Mouse (Mus musculus): ENCODE results near the gene Tenm2. TPM values are rescaled to one million over a fixed set of nuclear protein-coding genes. Genes with fewer than 3 reads are reported as not detected.

The Tenm2 gene
- polyA plus RNA-seq, 1 experiment from 2014 or later = 0.23 TPM

DNA sequence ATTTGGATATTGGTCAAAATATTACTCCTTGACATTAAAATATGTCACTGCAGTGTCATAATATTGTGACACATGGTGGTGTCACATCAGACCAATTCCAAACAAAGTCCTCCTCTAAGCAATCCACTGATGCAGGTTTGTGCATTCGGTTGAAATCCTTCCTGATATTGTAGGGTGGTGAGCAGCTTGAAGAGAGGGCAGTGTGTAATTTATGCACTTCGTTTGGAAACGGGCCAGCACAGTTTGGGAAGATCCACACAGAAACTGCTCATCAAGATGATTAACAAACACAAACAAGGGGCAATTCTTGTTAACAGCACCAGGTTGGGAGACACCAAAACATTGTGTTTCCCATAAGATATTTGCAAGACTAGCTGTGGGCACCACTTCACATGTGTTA lies 508.0 kb downstream of the Tenm2 start:
- WGBS (ENCODE audit: insufficient replicate concordance) = 60% methylated on average over 3 of the region's 3 CpGs
- Histone ChIP-seq H3K27me3 (replicated peaks) (no peaks in the 10 kb centered on the region), H3K27ac (no peak overlapping the region), H3K4me1 (no peaks in the 10 kb centered on the region), H3K36me3 (no peaks in the 10 kb centered on the region), H3K4me3 (no peak overlapping the region), H3K9me3 (replicated peaks) (no peaks in the 10 kb centered on the region), H3K9ac (no peak overlapping the region), H3K4me2 (no peak overlapping the region)
- no peak for ATAC-seq

GRCm38 (mm10) chr11:36702881-36703280 lies 532.9 kb downstream of the Tenm2 start:
- no peaks in the 10 kb centered on the region for H3K27me3 ChIP-seq (replicated peaks)
- no peaks in the 10 kb centered on the region for H3K9me3 ChIP-seq (replicated peaks)
- no peak for ATAC-seq
- no peak overlapping the region for H3K9ac ChIP-seq
- H3K4me3 ChIP-seq = no peak overlapping the region
- no peak overlapping the region for H3K27ac ChIP-seq
- no peaks in the 10 kb centered on the region for H3K4me1 ChIP-seq
- no peak overlapping the region for H3K4me2 ChIP-seq
- H3K36me3 ChIP-seq = no peaks in the 10 kb centered on the region
- WGBS (ENCODE audit: insufficient replicate concordance) = 50% methylated on average over 2 of the region's 2 CpGs

- H3K27me3 ChIP-seq (replicated peaks) = no peaks in the 10 kb centered on the region
- no peaks in the 10 kb centered on the region for H3K4me1 ChIP-seq
- no peaks in the 10 kb centered on the region for H3K9me3 ChIP-seq (replicated peaks)
- no peak overlapping the region for H3K9ac ChIP-seq
- H3K4me3 ChIP-seq = no peak overlapping the region
- H3K36me3 ChIP-seq = no peaks in the 10 kb centered on the region
- no peak overlapping the region for H3K4me2 ChIP-seq
- WGBS (ENCODE audit: insufficient replicate concordance) = 59% methylated on average over 3 of the region's 3 CpGs
- no peak for ATAC-seq
- H3K27ac ChIP-seq = no peak overlapping the region
Observed at GRCm38 (mm10) chr11:36700951-36701350, 534.8 kb downstream of the Tenm2 start.

GRCm38 (mm10) chr11:36700131-36700530 lies 535.6 kb downstream of the Tenm2 start:
- ATAC-seq = no peak
- Histone ChIP-seq H3K9ac (no peak overlapping the region), H3K4me1 (no peaks in the 10 kb centered on the region), H3K36me3 (no peaks in the 10 kb centered on the region), H3K27ac (no peak overlapping the region), H3K27me3 (replicated peaks) (no peaks in the 10 kb centered on the region), H3K4me2 (no peak overlapping the region), H3K4me3 (no peak overlapping the region), H3K9me3 (replicated peaks) (no peaks in the 10 kb centered on the region)
- 74% methylated on average over 6 of the region's 6 CpGs for WGBS (ENCODE audit: insufficient replicate concordance)

- no peaks in the 10 kb centered on the region for H3K9me3 ChIP-seq (replicated peaks)
- H3K27ac ChIP-seq = no peak overlapping the region
- H3K4me2 ChIP-seq = no peak overlapping the region
- H3K4me3 ChIP-seq = no peak overlapping the region
- H3K9ac ChIP-seq = no peak overlapping the region
- ATAC-seq = no peak
- no peaks in the 10 kb centered on the region for H3K27me3 ChIP-seq (replicated peaks)
- 66% methylated on average over 7 of the region's 7 CpGs for WGBS (ENCODE audit: insufficient replicate concordance)
- no peaks in the 10 kb centered on the region for H3K36me3 ChIP-seq
- no peaks in the 10 kb centered on the region for H3K4me1 ChIP-seq
Observed at GRCm38 (mm10) chr11:36698268-36698667, 537.5 kb downstream of the Tenm2 start.

- Histone ChIP-seq H3K9ac (no peak overlapping the region), H3K36me3 (no peaks in the 10 kb centered on the region), H3K9me3 (replicated peaks) (no peaks in the 10 kb centered on the region), H3K27me3 (replicated peaks) (no peaks in the 10 kb centered on the region), H3K4me2 (no peak overlapping the region), H3K4me1 (no peaks in the 10 kb centered on the region), H3K27ac (no peak overlapping the region), H3K4me3 (no peak overlapping the region)
- no peak for ATAC-seq
- 51% methylated on average over 8 of the region's 8 CpGs for WGBS (ENCODE audit: insufficient replicate concordance)
Observed at GRCm38 (mm10) chr11:36697816-36698215, 537.9 kb downstream of the Tenm2 start.

GRCm38 (mm10) chr11:36697021-36697639 lies 538.6 kb downstream of the Tenm2 start:
- H3K4me2 ChIP-seq = no peak overlapping the region
- ATAC-seq = no peak
- H3K4me3 ChIP-seq = no peak overlapping the region
- no peaks in the 10 kb centered on the region for H3K36me3 ChIP-seq
- no peaks in the 10 kb centered on the region for H3K9me3 ChIP-seq (replicated peaks)
- 65% methylated on average over 10 of the region's 10 CpGs for WGBS (ENCODE audit: insufficient replicate concordance)
- no peak overlapping the region for H3K9ac ChIP-seq
- no peak overlapping the region for H3K27ac ChIP-seq
- no peaks in the 10 kb centered on the region for H3K27me3 ChIP-seq (replicated peaks)
- no peaks in the 10 kb centered on the region for H3K4me1 ChIP-seq

DNA sequence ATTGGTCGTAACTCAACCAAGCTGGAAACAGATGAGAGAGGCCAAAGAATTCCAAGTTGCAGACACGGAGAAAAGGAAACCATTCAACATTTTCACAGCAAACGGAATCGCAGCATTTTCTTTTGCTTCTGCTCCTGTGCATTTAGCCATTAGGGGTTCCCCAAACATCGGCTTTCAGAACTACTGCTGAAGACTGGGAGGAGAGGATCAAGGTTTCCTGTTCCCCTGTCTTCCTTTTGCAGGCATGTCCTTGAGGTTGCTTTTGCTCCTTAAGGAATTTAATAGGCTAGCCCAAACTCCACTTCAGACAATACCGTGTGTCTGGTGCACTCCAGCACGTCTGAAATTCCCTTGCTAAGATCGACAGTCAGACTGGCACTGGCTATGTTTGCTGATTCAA lies 541.0 kb downstream of the Tenm2 start:
- H3K4me1 ChIP-seq = no peaks in the 10 kb centered on the region
- 73% methylated on average over 8 of the region's 8 CpGs for WGBS (ENCODE audit: insufficient replicate concordance)
- ATAC-seq = no peak

GRCm38 (mm10) chr11:36692637-36693036 lies 543.1 kb downstream of the Tenm2 start:
- H3K27ac ChIP-seq = no peak overlapping the region
- no peaks in the 10 kb centered on the region for H3K4me1 ChIP-seq
- no peak for ATAC-seq
- no peaks in the 10 kb centered on the region for H3K36me3 ChIP-seq
- H3K9ac ChIP-seq = no peak overlapping the region
- no peaks in the 10 kb centered on the region for H3K27me3 ChIP-seq (replicated peaks)
- no peaks in the 10 kb centered on the region for H3K9me3 ChIP-seq (replicated peaks)
- no peak overlapping the region for H3K4me3 ChIP-seq
- H3K4me2 ChIP-seq = no peak overlapping the region
- WGBS (ENCODE audit: insufficient replicate concordance) = 42% methylated on average over 3 of the region's 3 CpGs

More for the DNA sequence above, 541.0 kb downstream of the Tenm2 start:
- no peaks in the 10 kb centered on the region for H3K9me3 ChIP-seq (replicated peaks)
- H3K27me3 ChIP-seq (replicated peaks) = no peaks in the 10 kb centered on the region
- H3K4me2 ChIP-seq = no peak overlapping the region
- no peak overlapping the region for H3K27ac ChIP-seq
- no peaks in the 10 kb centered on the region for H3K36me3 ChIP-seq
- no peak overlapping the region for H3K9ac ChIP-seq
- no peak overlapping the region for H3K4me3 ChIP-seq

GRCm38 (mm10) chr11:36690826-36691225 lies 544.9 kb downstream of the Tenm2 start:
- WGBS (ENCODE audit: insufficient replicate concordance) = 66% methylated on average over 6 of the region's 6 CpGs
- Histone ChIP-seq H3K9me3 (replicated peaks) (no peaks in the 10 kb centered on the region), H3K9ac (no peak overlapping the region), H3K4me1 (no peaks in the 10 kb centered on the region), H3K36me3 (no peaks in the 10 kb centered on the region), H3K27ac (no peak overlapping the region), H3K4me3 (no peak overlapping the region), H3K4me2 (no peak overlapping the region), H3K27me3 (replicated peaks) (no peaks in the 10 kb centered on the region)
- no peak for ATAC-seq

- WGBS (ENCODE audit: insufficient replicate concordance) = 70% methylated on average over 6 of the region's 6 CpGs
Observed at GRCm38 (mm10) chr11:36686253-36686652, 549.5 kb downstream of the Tenm2 start.

GRCm38 (mm10) chr11:36679361-36679760 lies 556.4 kb downstream of the Tenm2 start:
- H3K9ac ChIP-seq = no peak overlapping the region
- no peak overlapping the region for H3K27ac ChIP-seq
- no peak overlapping the region for H3K4me3 ChIP-seq
- H3K4me1 ChIP-seq = no peaks in the 10 kb centered on the region
- no peaks in the 10 kb centered on the region for H3K36me3 ChIP-seq
- ATAC-seq = no peak
- WGBS (ENCODE audit: insufficient replicate concordance) = 58% methylated on average over 2 of the region's 2 CpGs
- peaks cover 17% of the 10 kb centered on the region; the same call in 1 of the 2 replicates for H3K27me3 ChIP-seq (replicated peaks)
- no peaks in the 10 kb centered on the region for H3K9me3 ChIP-seq (replicated peaks)
- no peak overlapping the region for H3K4me2 ChIP-seq

More at GRCm38 (mm10) chr11:36686253-36686652, 549.5 kb downstream of the Tenm2 start:
- Histone ChIP-seq H3K27ac (no peak overlapping the region), H3K27me3 (replicated peaks) (no peaks in the 10 kb centered on the region), H3K36me3 (no peaks in the 10 kb centered on the region), H3K9ac (no peak overlapping the region), H3K9me3 (replicated peaks) (no peaks in the 10 kb centered on the region), H3K4me1 (no peaks in the 10 kb centered on the region), H3K4me3 (no peak overlapping the region), H3K4me2 (no peak overlapping the region)
- ATAC-seq = no peak

GRCm38 (mm10) chr11:36678542-36678941 lies 557.2 kb downstream of the Tenm2 start:
- no peaks in the 10 kb centered on the region for H3K9me3 ChIP-seq (replicated peaks)
- no peak for ATAC-seq
- H3K4me3 ChIP-seq = no peak overlapping the region
- no peaks in the 10 kb centered on the region for H3K36me3 ChIP-seq
- WGBS (ENCODE audit: insufficient replicate concordance) = 36% methylated on average over 2 of the region's 2 CpGs
- H3K9ac ChIP-seq = no peak overlapping the region
- H3K4me1 ChIP-seq = no peaks in the 10 kb centered on the region
- H3K4me2 ChIP-seq = no peak overlapping the region
- peaks cover 17% of the 10 kb centered on the region; the same call in 1 of the 2 replicates for H3K27me3 ChIP-seq (replicated peaks)
- no peak overlapping the region for H3K27ac ChIP-seq

All from liver, embryonic 12.5 days (tissue).